Mouse (Mus musculus): ENCODE results near the gene Pifo.

Pifo gene

DNA sequence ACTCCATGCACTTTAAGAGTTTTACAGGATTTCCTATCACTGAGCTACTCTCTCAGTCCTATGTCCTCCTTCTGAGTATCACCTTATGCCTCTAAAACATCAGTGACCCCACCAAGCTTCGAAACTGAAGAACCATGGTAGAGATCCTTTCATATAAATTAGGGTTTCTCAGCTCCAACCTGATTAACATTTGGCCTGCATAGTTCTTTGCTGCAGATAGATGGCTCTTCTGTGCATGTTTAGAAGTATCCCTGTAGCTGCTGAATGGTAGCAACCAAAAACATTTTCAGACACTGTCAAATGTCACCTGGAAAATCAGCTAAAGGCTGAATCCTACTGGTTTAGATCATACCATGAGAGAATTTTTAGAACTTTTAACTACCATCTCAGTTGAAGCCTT is 57.2 kb downstream of the Pifo start:
- DNase-seq (ENCODE audit: low read depth, low spot score): no peak

- no peak for DNase-seq (ENCODE audit: low read depth, low spot score)
Observed at GRCm38 (mm10) chr3:105951348-105951747, 63.1 kb downstream of the Pifo start.
